Mouse (Mus musculus) heart, postnatal 0 days (tissue): ENCODE results near the gene Rasgrp3.

ENCODE experiments used
- CTCF ChIP-seq: IDR thresholded peaks from 2 replicates; pipeline ENCODE4 v1.5.1; 2016; ENCODE audit warnings: antibody characterized with exemption, control low read depth, low read depth
- EP300 ChIP-seq: IDR thresholded peaks from 2 replicates; pipeline ENCODE4 v1.6.1; 2016; ENCODE audit warnings: antibody characterized with exemption, low read depth

DNA sequence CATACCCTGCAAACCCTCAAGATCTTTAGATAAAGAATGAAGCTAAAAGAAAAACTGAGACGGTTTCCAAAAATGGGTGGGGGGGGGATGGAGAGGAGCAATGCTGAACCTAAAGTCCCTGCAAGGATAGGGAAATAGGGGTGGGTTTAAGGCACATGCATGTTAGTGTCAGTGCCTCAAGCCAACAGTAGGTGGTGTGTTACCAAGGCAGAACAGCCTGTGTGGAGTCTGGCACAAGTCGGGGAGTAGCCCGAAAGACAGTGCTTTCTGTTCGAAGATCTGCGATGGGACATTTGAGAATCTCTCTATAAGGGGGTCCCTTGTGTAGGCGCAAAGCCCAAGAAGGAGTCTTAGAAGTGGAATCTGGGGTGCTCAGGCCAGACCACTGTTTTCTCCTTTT lies 24.9 kb downstream of the Rasgrp3 start:
- TF ChIP-seq EP300, result no peak
- peak; percentile 68 for TF ChIP-seq CTCF
